Mouse (Mus musculus) thymus, adult 2 months (tissue): Measurements from ENCODE around the gene H1f0. TPM values are rescaled to one million over a fixed set of nuclear protein-coding genes. Genes with fewer than 3 reads are reported as not detected.
"Not testable (repeated sequence)": the region's sequence is repeated elsewhere in the genome, so short reads cannot be mapped to it uniquely, and the experiment has no call there.

Experiments
- DNase-seq: peaks from one replicate; pipeline ENCODE4 v3.0.0; 2021
- H3K27ac ChIP-seq: fragments of 200-500 bp; 2 replicates; pipeline ENCODE4 v1.5.1; 2012; ENCODE audit warnings: low read length, control low read depth; ENCODE audit not compliant: control insufficient read depth, insufficient read depth
- H3K27me3 ChIP-seq: fragments of 200-500 bp; 2 replicates; pipeline ENCODE4 v1.6.1; 2012; ENCODE audit warnings: mild to moderate bottlenecking, low read length, moderate library complexity, mixed read lengths; ENCODE audit not compliant: control insufficient read depth, insufficient read depth
- H3K36me3 ChIP-seq: fragments of 200-500 bp; 2 replicates; pipeline ENCODE4 v1.6.1; 2012; ENCODE audit warnings: mild to moderate bottlenecking, low read length, moderate library complexity; ENCODE audit not compliant: control insufficient read depth, insufficient read depth
- H3K4me1 ChIP-seq: fragments of 200-500 bp; replicated peaks from 2 replicates; pipeline ENCODE4 v1.6.1; 2012; ENCODE audit warnings: low read length; ENCODE audit not compliant: control insufficient read depth, insufficient read depth
- H3K4me3 ChIP-seq: fragments of 200-500 bp; 2 replicates; pipeline ENCODE4 v1.5.1; 2012; ENCODE audit warnings: mild to moderate bottlenecking, low read length, control low read depth, moderate library complexity; ENCODE audit not compliant: control insufficient read depth, insufficient read depth
- CTCF ChIP-seq: fragments of 200-500 bp; IDR thresholded peaks from 2 replicates; pipeline ENCODE4 v1.5.1; 2012; ENCODE audit warnings: mild to moderate bottlenecking, control low read depth, low read length, moderate library complexity, borderline replicate concordance; ENCODE audit not compliant: control insufficient read depth, poor library complexity, insufficient read depth; ENCODE audit errors: extremely low read depth
- POLR2A ChIP-seq: fragments of 200-500 bp; IDR thresholded peaks from 2 replicates; pipeline ENCODE4 v1.6.1; 2012; ENCODE audit warnings: mild to moderate bottlenecking, low read length, control low read depth, moderate library complexity; ENCODE audit not compliant: control insufficient read depth, poor library complexity, insufficient read depth; ENCODE audit errors: extremely low read depth
- WGBS: fragments of 180-500 bp; shearing (Covaris S2); methylation state at CpG from one replicate; pipeline ENCODE4 v1.1.7; 2018; 5-methylcytosine and 5-hydroxymethylcytosine counted together
- polyA plus RNA-seq: library from polyadenylated mRNA; depleted of rRNA; stranded (reverse); fragments of >200 nt; gene quantifications from 2 replicates; pipeline ENCODE4 v1.2.3, GENCODE M21; 2012

Gene H1f0
- polyA plus RNA-seq, 1 experiment = 35.7 TPM

DNA sequence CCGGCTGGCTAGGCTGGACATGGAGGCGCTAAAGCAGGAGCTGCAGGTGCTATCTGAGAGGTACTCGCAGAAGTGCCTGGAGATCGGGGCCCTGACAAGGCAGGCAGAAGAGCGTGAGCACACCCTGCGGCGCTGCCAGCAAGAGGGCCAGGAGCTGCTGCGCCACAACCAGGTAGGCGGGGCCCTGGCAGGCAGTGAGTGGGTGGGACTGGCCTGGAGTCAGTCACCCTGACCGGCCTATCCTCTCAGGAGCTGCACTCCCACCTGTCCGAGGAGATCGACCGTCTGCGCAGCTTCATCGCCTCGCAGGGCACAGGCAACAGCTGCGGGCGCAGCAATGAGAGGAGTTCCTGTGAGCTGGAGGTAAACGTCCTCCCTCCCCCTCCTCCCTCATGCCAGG is 26.2 kb upstream of the H1f0 start:
- no peak overlapping the region for H3K27ac ChIP-seq
- 96% methylated on average over 19 of the region's 19 CpGs for WGBS
- TF ChIP-seq POLR2A (no peak), CTCF (no peak)
- H3K4me1 ChIP-seq = peaks cover 14% of the 10 kb centered on the region
- H3K36me3 ChIP-seq = peaks cover 3% of the 10 kb centered on the region; the same call in 1 of the 2 replicates
- no peaks in the 10 kb centered on the region for H3K27me3 ChIP-seq
- no peak for DNase-seq
- H3K4me3 ChIP-seq = no peak overlapping the region

- H3K4me1 ChIP-seq = peaks cover 14% of the 10 kb centered on the region
- no peak for TF ChIP-seq CTCF
- no peak for TF ChIP-seq POLR2A
- peaks cover 3% of the 10 kb centered on the region; the same call in 1 of the 2 replicates for H3K36me3 ChIP-seq
- 97% methylated on average over 3 of the region's 3 CpGs for WGBS
- H3K27ac ChIP-seq = no peak overlapping the region
- no peaks in the 10 kb centered on the region for H3K27me3 ChIP-seq
- H3K4me3 ChIP-seq = no peak overlapping the region
- no peak for DNase-seq
These were observed 25.2 kb upstream of the H1f0 start for GRCm38 (mm10) chr15:79003079-79003478.

GRCm38 (mm10) chr15:79005581-79005980 is 22.7 kb upstream of the H1f0 start:
- H3K4me1 ChIP-seq = 0 out of 2 replicates have a peak, but pooled peaks cover under 1% of the 10 kb centered on the region
- 0 out of 2 replicates have a peak, but pooled peaks cover 3% of the 10 kb centered on the region for H3K36me3 ChIP-seq
- TF ChIP-seq POLR2A (no peak), CTCF (no peak)
- H3K27me3 ChIP-seq = no peaks in the 10 kb centered on the region
- H3K27ac ChIP-seq = no peak overlapping the region
- H3K4me3 ChIP-seq = no peak overlapping the region
- DNase-seq = no peak
- 97% methylated on average over 9 of the region's 9 CpGs for WGBS

DNA sequence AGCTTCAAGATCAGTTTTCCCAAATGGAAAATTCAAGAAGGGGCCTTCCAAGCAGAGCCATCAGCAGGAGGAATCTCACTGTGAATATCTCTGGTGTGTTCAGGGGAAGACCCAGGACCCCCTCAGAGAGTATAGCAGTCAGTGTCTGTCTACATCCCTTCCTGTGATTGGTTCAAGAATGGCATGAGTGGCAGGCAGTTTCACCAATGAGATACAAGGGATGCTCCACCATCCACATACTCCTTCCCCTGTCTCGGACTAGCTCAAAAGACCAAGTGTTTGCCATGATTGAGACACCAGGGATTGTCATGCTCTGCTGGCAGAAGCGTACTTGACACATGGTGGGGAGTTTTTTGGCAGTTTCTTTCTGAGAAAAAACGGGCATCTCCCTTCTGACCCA is 21.6 kb upstream of the H1f0 start:
- Histone ChIP-seq H3K36me3 (no peaks in the 10 kb centered on the region), H3K4me3 (no peak overlapping the region), H3K27me3 (no peaks in the 10 kb centered on the region), H3K4me1 (no peaks in the 10 kb centered on the region), H3K27ac (no peak overlapping the region)
- TF ChIP-seq CTCF = no peak
- WGBS = 86% methylated on average over 3 of the region's 3 CpGs
- no peak for DNase-seq

- H3K4me3 ChIP-seq = no peak overlapping the region
- DNase-seq = no peak
- no peaks in the 10 kb centered on the region for H3K36me3 ChIP-seq
- no peaks in the 10 kb centered on the region for H3K27me3 ChIP-seq
- no peaks in the 10 kb centered on the region for H3K4me1 ChIP-seq
- 97% methylated on average over 5 of the region's 5 CpGs for WGBS
- H3K27ac ChIP-seq = no peak overlapping the region
- TF ChIP-seq POLR2A (no peak), CTCF (no peak)
These were observed 21.2 kb upstream of the H1f0 start for GRCm38 (mm10) chr15:79007059-79007458.

DNA sequence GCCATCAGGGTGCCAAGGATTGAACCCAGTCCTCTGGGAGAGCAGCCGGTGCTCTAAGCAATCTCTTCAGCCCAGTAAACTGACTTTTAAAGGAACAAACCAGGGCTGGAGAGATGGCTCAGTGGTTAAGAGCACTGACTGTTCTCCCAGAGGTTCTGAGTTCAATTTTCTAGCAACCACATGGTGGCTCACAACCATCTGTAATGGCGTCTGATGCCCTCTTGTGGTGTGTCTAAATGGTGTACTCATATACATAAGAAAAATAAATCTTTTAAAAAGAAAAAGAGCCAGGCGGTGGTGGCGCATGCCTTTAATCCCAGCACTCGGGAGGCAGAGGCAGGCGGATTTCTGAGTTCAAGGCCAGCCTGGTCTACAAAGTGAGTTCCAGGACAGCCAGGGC is 20.4 kb upstream of the H1f0 start:
- not testable (repeated sequence) for H3K36me3 ChIP-seq, H3K27ac ChIP-seq, H3K4me1 ChIP-seq, H3K27me3 ChIP-seq, DNase-seq, H3K4me3 ChIP-seq
- 93% methylated on average over 6 of the region's 6 CpGs for WGBS

GRCm38 (mm10) chr15:79009734-79010133 is 18.5 kb upstream of the H1f0 start:
- H3K4me3 ChIP-seq = no peak overlapping the region
- 96% methylated on average over 5 of the region's 5 CpGs for WGBS
- no peak for DNase-seq
- no peak overlapping the region for H3K27ac ChIP-seq
- no peak for TF ChIP-seq CTCF
- no peak for TF ChIP-seq POLR2A
- no peaks in the 10 kb centered on the region for H3K27me3 ChIP-seq
- no peaks in the 10 kb centered on the region for H3K4me1 ChIP-seq
- no peaks in the 10 kb centered on the region for H3K36me3 ChIP-seq
